Mouse (Mus musculus) hindbrain, embryonic 12.5 days (tissue): ENCODE measurements around the gene Slc41a2. TPM values are rescaled to one million over a fixed set of nuclear protein-coding genes. Genes with fewer than 3 reads are reported as not detected.

Source experiments
- ATAC-seq: fragments of 200-750 bp; cut with Nextera tagmentation; 2 replicates; pipeline ENCODE4 v1.8.0; 2017; ENCODE audit warnings: moderate TSS enrichment; ENCODE audit not compliant: low FRiP score
- H3K27ac ChIP-seq: fragments of 300-500 bp; sonication (generic); 2 replicates; pipeline ENCODE4 v1.5.1; 2016; ENCODE audit warnings: mild to moderate bottlenecking
- H3K27me3 ChIP-seq: fragments of 300-500 bp; sonication (generic); 2 replicates; pipeline ENCODE4 v1.6.1; 2016; ENCODE audit warnings: mild to moderate bottlenecking
- H3K36me3 ChIP-seq: fragments of 300-500 bp; sonication (generic); 2 replicates; pipeline ENCODE4 v1.6.1; 2016; ENCODE audit warnings: mild to moderate bottlenecking
- H3K4me1 ChIP-seq: fragments of 300-500 bp; sonication (generic); 2 replicates; pipeline ENCODE4 v1.6.1; 2016
- H3K4me2 ChIP-seq: fragments of 300-500 bp; sonication (generic); replicated peaks from 2 replicates; pipeline ENCODE4 v1.6.1; 2016; ENCODE audit warnings: mild to moderate bottlenecking
- H3K4me3 ChIP-seq: fragments of 300-500 bp; sonication (generic); 2 replicates; pipeline ENCODE4 v1.5.1; 2016; ENCODE audit warnings: mild to moderate bottlenecking
- H3K9ac ChIP-seq: fragments of 300-500 bp; sonication (generic); 2 replicates; pipeline ENCODE4 v1.6.1; 2016; ENCODE audit warnings: mild to moderate bottlenecking, moderate library complexity
- H3K9me3 ChIP-seq: fragments of 300-500 bp; sonication (generic); replicated peaks from 2 replicates; pipeline ENCODE4 v1.6.1; 2016; ENCODE audit warnings: mild to moderate bottlenecking
- WGBS: fragments of 180-500 bp; shearing (Covaris S2); methylation state at CpG from one replicate; pipeline ENCODE4 v1.1.7; 2016; 5-methylcytosine and 5-hydroxymethylcytosine counted together
- polyA plus RNA-seq: library from polyadenylated mRNA; unstranded; fragments of >200 nt; fragmentation: Nextera tagmentation; extraction: Ambion mirVana; gene quantifications from 2 replicates; pipeline ENCODE4 v1.2.1, GENCODE M21; 2016

Gene Slc41a2
- polyA plus RNA-seq, 1 experiment from 2014 or later, result 2.6 TPM

- Histone ChIP-seq H3K4me2 (no peak overlapping the region), H3K4me3 (no peak overlapping the region), H3K36me3 (no peaks in the 10 kb centered on the region), H3K9me3 (no peaks in the 10 kb centered on the region), H3K27me3 (no peaks in the 10 kb centered on the region), H3K4me1 (no peaks in the 10 kb centered on the region), H3K9ac (no peak overlapping the region), H3K27ac (no peak overlapping the region)
- WGBS, result 92% methylated on average over 1 of the region's 1 CpGs
- ATAC-seq, result no peak
These were observed 11.8 kb downstream of the Slc41a2 start for GRCm38 (mm10) chr10:83325903-83326302.

- WGBS, result 79% methylated on average over 3 of the region's 3 CpGs
- Histone ChIP-seq H3K9me3 (no peaks in the 10 kb centered on the region), H3K4me3 (no peak overlapping the region), H3K36me3 (no peaks in the 10 kb centered on the region), H3K9ac (no peak overlapping the region), H3K4me2 (no peak overlapping the region), H3K27me3 (no peaks in the 10 kb centered on the region), H3K27ac (no peak overlapping the region), H3K4me1 (no peaks in the 10 kb centered on the region)
- no peak for ATAC-seq
These were observed 12.8 kb downstream of the Slc41a2 start for GRCm38 (mm10) chr10:83324871-83325270.

- WGBS, result 53% methylated on average over 7 of the region's 7 CpGs
- no peaks in the 10 kb centered on the region for H3K36me3 ChIP-seq
- no peak overlapping the region for H3K4me2 ChIP-seq
- H3K9ac ChIP-seq, result no peak overlapping the region
- H3K27me3 ChIP-seq, result no peaks in the 10 kb centered on the region
- H3K4me3 ChIP-seq, result no peak overlapping the region
- H3K4me1 ChIP-seq, result no peaks in the 10 kb centered on the region
- H3K27ac ChIP-seq, result no peak overlapping the region
- no peaks in the 10 kb centered on the region for H3K9me3 ChIP-seq
- no peak for ATAC-seq
These were observed 15.1 kb downstream of the Slc41a2 start for GRCm38 (mm10) chr10:83322551-83323100.

- Histone ChIP-seq H3K27me3 (no peaks in the 10 kb centered on the region), H3K27ac (no peak overlapping the region), H3K4me2 (no peak overlapping the region), H3K4me3 (no peak overlapping the region), H3K9ac (no peak overlapping the region), H3K36me3 (no peaks in the 10 kb centered on the region), H3K9me3 (no peaks in the 10 kb centered on the region), H3K4me1 (no peaks in the 10 kb centered on the region)
- no peak for ATAC-seq
- 70% methylated on average over 6 of the region's 6 CpGs for WGBS
These were observed 16.2 kb downstream of the Slc41a2 start for GRCm38 (mm10) chr10:83321528-83321927.

- ATAC-seq, result no peak
- no peaks in the 10 kb centered on the region for H3K27me3 ChIP-seq
- no peaks in the 10 kb centered on the region for H3K36me3 ChIP-seq
- H3K9ac ChIP-seq, result no peak overlapping the region
- H3K27ac ChIP-seq, result no peak overlapping the region
- H3K9me3 ChIP-seq, result no peaks in the 10 kb centered on the region
- H3K4me2 ChIP-seq, result no peak overlapping the region
- H3K4me3 ChIP-seq, result no peak overlapping the region
- 92% methylated on average over 7 of the region's 7 CpGs for whole genome bisulfite sequencing
- H3K4me1 ChIP-seq, result no peaks in the 10 kb centered on the region
These were observed 16.8 kb downstream of the Slc41a2 start for GRCm38 (mm10) chr10:83320870-83321269.

- Histone ChIP-seq H3K4me1 (no peaks in the 10 kb centered on the region), H3K4me3 (no peak overlapping the region), H3K27ac (no peak overlapping the region), H3K27me3 (no peaks in the 10 kb centered on the region), H3K9me3 (no peaks in the 10 kb centered on the region), H3K36me3 (no peaks in the 10 kb centered on the region), H3K4me2 (no peak overlapping the region), H3K9ac (no peak overlapping the region)
- no peak for ATAC-seq
- WGBS, result 80% methylated on average over 6 of the region's 6 CpGs
These were observed 17.3 kb downstream of the Slc41a2 start for GRCm38 (mm10) chr10:83320396-83320795.

- Histone ChIP-seq H3K4me2 (no peak overlapping the region), H3K9ac (no peak overlapping the region), H3K27ac (no peak overlapping the region), H3K9me3 (no peaks in the 10 kb centered on the region), H3K4me1 (no peaks in the 10 kb centered on the region), H3K27me3 (no peaks in the 10 kb centered on the region), H3K4me3 (no peak overlapping the region), H3K36me3 (0 out of 2 replicates have a peak, but pooled peaks cover 3% of the 10 kb centered on the region)
- WGBS, result 91% methylated on average over 5 of the region's 5 CpGs
- no peak for ATAC-seq
These were observed 24.6 kb downstream of the Slc41a2 start for GRCm38 (mm10) chr10:83313033-83313432.

GRCm38 (mm10) chr10:83310356-83310755 lies 27.3 kb downstream of the Slc41a2 start:
- H3K9ac ChIP-seq, result no peak overlapping the region
- H3K4me2 ChIP-seq, result no peak overlapping the region
- H3K4me1 ChIP-seq, result no peaks in the 10 kb centered on the region
- no peaks in the 10 kb centered on the region for H3K9me3 ChIP-seq
- 0 out of 2 replicates have a peak, but pooled peaks cover 3% of the 10 kb centered on the region for H3K36me3 ChIP-seq
- no peak overlapping the region for H3K4me3 ChIP-seq
- no peaks in the 10 kb centered on the region for H3K27me3 ChIP-seq
- WGBS, result 91% methylated on average over 7 of the region's 7 CpGs
- no peak for ATAC-seq
- H3K27ac ChIP-seq, result no peak overlapping the region

- WGBS, result 80% methylated on average over 4 of the region's 4 CpGs
- H3K9ac ChIP-seq, result no peak overlapping the region
- no peak overlapping the region for H3K4me2 ChIP-seq
- no peaks in the 10 kb centered on the region for H3K4me1 ChIP-seq
- H3K4me3 ChIP-seq, result no peak overlapping the region
- no peak for ATAC-seq
- H3K36me3 ChIP-seq, result no peaks in the 10 kb centered on the region
- no peaks in the 10 kb centered on the region for H3K9me3 ChIP-seq
- no peak overlapping the region for H3K27ac ChIP-seq
- no peaks in the 10 kb centered on the region for H3K27me3 ChIP-seq
These were observed 36.0 kb downstream of the Slc41a2 start for GRCm38 (mm10) chr10:83301687-83302086.

- Histone ChIP-seq H3K4me3 (no peak overlapping the region), H3K27ac (no peak overlapping the region), H3K27me3 (no peaks in the 10 kb centered on the region), H3K9ac (no peak overlapping the region), H3K4me1 (no peaks in the 10 kb centered on the region), H3K36me3 (no peaks in the 10 kb centered on the region), H3K9me3 (no peaks in the 10 kb centered on the region), H3K4me2 (no peak overlapping the region)
- ATAC-seq, result no peak
- 80% methylated on average over 3 of the region's 3 CpGs for WGBS
These were observed 36.6 kb downstream of the Slc41a2 start for GRCm38 (mm10) chr10:83301054-83301453.

- no peak overlapping the region for H3K27ac ChIP-seq
- no peak for ATAC-seq
- H3K36me3 ChIP-seq, result no peaks in the 10 kb centered on the region
- no peaks in the 10 kb centered on the region for H3K9me3 ChIP-seq
- H3K4me2 ChIP-seq, result no peak overlapping the region
- H3K27me3 ChIP-seq, result no peaks in the 10 kb centered on the region
- H3K4me1 ChIP-seq, result no peaks in the 10 kb centered on the region
- 82% methylated on average over 4 of the region's 4 CpGs for WGBS
- H3K9ac ChIP-seq, result no peak overlapping the region
- no peak overlapping the region for H3K4me3 ChIP-seq
These were observed 40.7 kb downstream of the Slc41a2 start for GRCm38 (mm10) chr10:83297017-83297416.

GRCm38 (mm10) chr10:83294746-83295145 lies 42.9 kb downstream of the Slc41a2 start:
- Histone ChIP-seq H3K9me3 (no peaks in the 10 kb centered on the region), H3K4me2 (no peak overlapping the region), H3K4me3 (no peak overlapping the region), H3K36me3 (no peaks in the 10 kb centered on the region), H3K9ac (no peak overlapping the region), H3K4me1 (no peaks in the 10 kb centered on the region), H3K27ac (no peak overlapping the region), H3K27me3 (no peaks in the 10 kb centered on the region)
- WGBS, result 58% methylated on average over 9 of the region's 9 CpGs
- ATAC-seq, result no peak

- no peak overlapping the region for H3K4me3 ChIP-seq
- no peak overlapping the region for H3K27ac ChIP-seq
- H3K27me3 ChIP-seq, result no peaks in the 10 kb centered on the region
- H3K4me1 ChIP-seq, result no peaks in the 10 kb centered on the region
- no peak overlapping the region for H3K4me2 ChIP-seq
- ATAC-seq, result no peak
- no peaks in the 10 kb centered on the region for H3K36me3 ChIP-seq
- H3K9me3 ChIP-seq, result no peaks in the 10 kb centered on the region
- H3K9ac ChIP-seq, result no peak overlapping the region
- WGBS, result 85% methylated on average over 9 of the region's 9 CpGs
These were observed 44.3 kb downstream of the Slc41a2 start for GRCm38 (mm10) chr10:83293352-83293751.
